Mouse (Mus musculus) liver, embryonic 11.5 days (tissue): Measurements from ENCODE around the gene Myod1. TPM values are rescaled to one million over a fixed set of nuclear protein-coding genes. Genes with fewer than 3 reads are reported as not detected.

ENCODE experiments used
- ATAC-seq: fragments of 200-750 bp; cut with Nextera tagmentation; replicated peaks from 2 replicates; pipeline ENCODE4 v1.8.0; 2017; ENCODE audit warnings: moderate number of reproducible peaks, mild to moderate bottlenecking, moderate TSS enrichment, moderate library complexity; ENCODE audit not compliant: low FRiP score
- DNase-seq: peaks from one replicate; pipeline ENCODE4 v3.0.0-alpha.2; 2017; ENCODE audit warnings: low spot score
- H3K27ac ChIP-seq: fragments of 300-500 bp; sonication (generic); 2 replicates; pipeline ENCODE4 v1.5.1; 2014; ENCODE audit warnings: mild to moderate bottlenecking, low read depth, low read length, control low read depth
- H3K27me3 ChIP-seq: fragments of 300-500 bp; sonication (generic); replicated peaks from 2 replicates; pipeline ENCODE4 v1.6.1; 2014; ENCODE audit warnings: low read length, mixed read lengths; ENCODE audit not compliant: control insufficient read depth, insufficient read depth
- H3K36me3 ChIP-seq: fragments of 300-500 bp; sonication (generic); 2 replicates; pipeline ENCODE4 v1.6.1; 2014; ENCODE audit warnings: mild to moderate bottlenecking, low read length, moderate library complexity, mixed read lengths; ENCODE audit not compliant: control insufficient read depth, insufficient read depth
- H3K4me1 ChIP-seq: fragments of 300-500 bp; sonication (generic); replicated peaks from 2 replicates; pipeline ENCODE4 v1.6.1; 2014; ENCODE audit warnings: low read length, mixed read lengths; ENCODE audit not compliant: control insufficient read depth, insufficient read depth
- H3K4me2 ChIP-seq: fragments of 300-500 bp; sonication (generic); 2 replicates; pipeline ENCODE4 v1.6.1; 2014; ENCODE audit warnings: mild to moderate bottlenecking, control low read depth, moderate library complexity
- H3K4me3 ChIP-seq: fragments of 300-500 bp; sonication (generic); 2 replicates; pipeline ENCODE4 v1.5.1; 2014; ENCODE audit warnings: low read depth, low read length, control low read depth
- H3K9ac ChIP-seq: fragments of 300-500 bp; sonication (generic); 2 replicates; pipeline ENCODE4 v1.6.1; 2014; ENCODE audit warnings: low read depth, low read length, control low read depth
- H3K9me3 ChIP-seq: fragments of 300-500 bp; sonication (generic); 2 replicates; pipeline ENCODE4 v1.6.1; 2016; ENCODE audit warnings: low read length, inconsistent platforms, mixed read lengths; ENCODE audit not compliant: control insufficient read depth
- WGBS: fragments of 180-500 bp; shearing (Covaris S2); extraction: QIAGEN DNeasy Blood & Tissue Kit; methylation state at CpG from one replicate; pipeline ENCODE4 v1.1.7; 2014; 5-methylcytosine and 5-hydroxymethylcytosine counted together
- polyA plus RNA-seq: library from polyadenylated mRNA; unstranded; fragments of >200 nt; fragmentation: Nextera tagmentation; extraction: Ambion mirVana; gene quantifications from 2 replicates; pipeline ENCODE4 v1.2.1, GENCODE M21; 2014

Myod1 gene
- polyA plus RNA-seq, 1 experiment from 2014 or later, result 2.3 TPM

GRCm38 (mm10) chr7:46352748-46353147 lies 23.5 kb upstream of the Myod1 start:
- no peaks in the 10 kb centered on the region for H3K9me3 ChIP-seq
- H3K36me3 ChIP-seq, result no peaks in the 10 kb centered on the region
- H3K4me3 ChIP-seq, result no peak overlapping the region
- no peak overlapping the region for H3K9ac ChIP-seq
- H3K4me2 ChIP-seq, result no peak overlapping the region
- H3K27ac ChIP-seq, result no peak overlapping the region
- peaks cover 25% of the 10 kb centered on the region for H3K27me3 ChIP-seq
- ATAC-seq (no peak), DNase-seq (no peak)
- no peaks in the 10 kb centered on the region for H3K4me1 ChIP-seq
- 61% methylated on average over 2 of the region's 2 CpGs for WGBS

- no peak overlapping the region for H3K4me3 ChIP-seq
- H3K27ac ChIP-seq, result no peak overlapping the region
- H3K4me2 ChIP-seq, result no peak overlapping the region
- no peaks in the 10 kb centered on the region for H3K4me1 ChIP-seq
- peaks cover 20% of the 10 kb centered on the region for H3K27me3 ChIP-seq
- H3K36me3 ChIP-seq, result no peaks in the 10 kb centered on the region
- DNase-seq, result no peak
- H3K9ac ChIP-seq, result no peak overlapping the region
- H3K9me3 ChIP-seq, result no peaks in the 10 kb centered on the region
- ATAC-seq, result no peak
- 43% methylated on average over 8 of the region's 8 CpGs for WGBS
These were observed 23.1 kb upstream of the Myod1 start for GRCm38 (mm10) chr7:46353216-46353615.

- 33% methylated on average over 4 of the region's 4 CpGs for WGBS
- no peaks in the 10 kb centered on the region for H3K36me3 ChIP-seq
These were observed 22.4 kb upstream of the Myod1 start for GRCm38 (mm10) chr7:46353875-46354274.

GRCm38 (mm10) chr7:46361776-46362175 lies 14.5 kb upstream of the Myod1 start:
- no peaks in the 10 kb centered on the region for H3K9me3 ChIP-seq
- no peaks in the 10 kb centered on the region for H3K36me3 ChIP-seq
- DNase-seq, result no peak
- H3K4me3 ChIP-seq, result no peak overlapping the region
- H3K4me1 ChIP-seq, result no peaks in the 10 kb centered on the region
- no peaks in the 10 kb centered on the region for H3K27me3 ChIP-seq
- ATAC-seq, result no peak
- no peak overlapping the region for H3K9ac ChIP-seq
- H3K4me2 ChIP-seq, result no peak overlapping the region
- no peak overlapping the region for H3K27ac ChIP-seq

More at GRCm38 (mm10) chr7:46353875-46354274, 22.4 kb upstream of the Myod1 start:
- H3K27me3 ChIP-seq, result peaks cover 14% of the 10 kb centered on the region
- H3K27ac ChIP-seq, result no peak overlapping the region
- no peaks in the 10 kb centered on the region for H3K4me1 ChIP-seq
- no peak overlapping the region for H3K4me2 ChIP-seq
- DNase-seq (no peak), ATAC-seq (no peak)
- H3K4me3 ChIP-seq, result no peak overlapping the region
- no peaks in the 10 kb centered on the region for H3K9me3 ChIP-seq
- no peak overlapping the region for H3K9ac ChIP-seq

GRCm38 (mm10) chr7:46364154-46364553 lies 12.1 kb upstream of the Myod1 start:
- Histone ChIP-seq H3K27ac (no peak overlapping the region), H3K4me1 (no peaks in the 10 kb centered on the region), H3K4me3 (no peak overlapping the region), H3K9ac (no peak overlapping the region), H3K36me3 (no peaks in the 10 kb centered on the region), H3K9me3 (no peaks in the 10 kb centered on the region), H3K4me2 (no peak overlapping the region), H3K27me3 (no peaks in the 10 kb centered on the region)
- 70% methylated on average over 5 of the region's 5 CpGs for WGBS
- ATAC-seq (no peak), DNase-seq (no peak)

GRCm38 (mm10) chr7:46365810-46366209 lies 10.5 kb upstream of the Myod1 start:
- DNase-seq, result no peak
- H3K27ac ChIP-seq, result no peak overlapping the region
- WGBS, result 68% methylated on average over 1 of the region's 1 CpGs
- H3K9me3 ChIP-seq, result no peaks in the 10 kb centered on the region
- no peak for ATAC-seq
- H3K4me2 ChIP-seq, result no peak overlapping the region
- no peak overlapping the region for H3K9ac ChIP-seq
- H3K27me3 ChIP-seq, result no peaks in the 10 kb centered on the region
- H3K4me1 ChIP-seq, result no peaks in the 10 kb centered on the region
- H3K4me3 ChIP-seq, result no peak overlapping the region
- no peaks in the 10 kb centered on the region for H3K36me3 ChIP-seq

- no peak overlapping the region for H3K4me3 ChIP-seq
- H3K27me3 ChIP-seq, result peaks cover 24% of the 10 kb centered on the region
- no peak overlapping the region for H3K27ac ChIP-seq
- H3K4me1 ChIP-seq, result no peaks in the 10 kb centered on the region
- H3K9me3 ChIP-seq, result no peaks in the 10 kb centered on the region
- 68% methylated on average over 4 of the region's 4 CpGs for WGBS
- DNase-seq (no peak), ATAC-seq (no peak)
- no peaks in the 10 kb centered on the region for H3K36me3 ChIP-seq
- H3K9ac ChIP-seq, result no peak overlapping the region
- H3K4me2 ChIP-seq, result no peak overlapping the region
These were observed 5.2 kb upstream of the Myod1 start for GRCm38 (mm10) chr7:46371104-46371503.

- peaks cover 64% of the 10 kb centered on the region for H3K27me3 ChIP-seq
- ATAC-seq, result no peak
- no peak overlapping the region; the same call in 1 of the 2 replicates for H3K4me2 ChIP-seq
- H3K9ac ChIP-seq, result no peak overlapping the region
- no peaks in the 10 kb centered on the region for H3K9me3 ChIP-seq
- no peak overlapping the region for H3K4me3 ChIP-seq
- no peaks in the 10 kb centered on the region for H3K4me1 ChIP-seq
- H3K27ac ChIP-seq, result no peak overlapping the region
- 2% methylated on average over 33 of the region's 33 CpGs for WGBS
- peak; percentile 43 for DNase-seq
- H3K36me3 ChIP-seq, result no peaks in the 10 kb centered on the region
These were observed 703 bp downstream of the Myod1 start for GRCm38 (mm10) chr7:46377008-46377346.

GRCm38 (mm10) chr7:46378123-46378522 lies 1.8 kb downstream of the Myod1 start:
- Histone ChIP-seq H3K27me3 (peaks cover 64% of the 10 kb centered on the region), H3K27ac (no peak overlapping the region), H3K36me3 (no peaks in the 10 kb centered on the region), H3K9me3 (no peaks in the 10 kb centered on the region), H3K4me1 (no peaks in the 10 kb centered on the region), H3K9ac (no peak overlapping the region), H3K4me3 (no peak overlapping the region), H3K4me2 (no peak overlapping the region)
- WGBS, result 5% methylated on average over 22 of the region's 22 CpGs
- DNase-seq, result no peak
- no peak for ATAC-seq
